Mouse (Mus musculus) brain, embryonic 14.5 days (tissue): Measurements from ENCODE around the gene Morf4l2.
"Not testable (repeated sequence)": the region's sequence is repeated elsewhere in the genome, so short reads cannot be mapped to it uniquely, and the experiment has no call there.

ENCODE experiments used
- CTCF ChIP-seq: fragments of 200-500 bp; IDR thresholded peaks from 2 replicates; pipeline ENCODE4 v1.5.1; 2012; ENCODE audit warnings: inconsistent platforms, mild to moderate bottlenecking, moderate library complexity, borderline replicate concordance; ENCODE audit not compliant: insufficient read depth, insufficient read length; ENCODE audit errors: extremely low read depth
- POLR2A ChIP-seq: fragments of 200-500 bp; IDR thresholded peaks from 2 replicates; pipeline ENCODE4 v1.6.1; 2012; ENCODE audit warnings: mild to moderate bottlenecking, inconsistent platforms, borderline replicate concordance; ENCODE audit not compliant: poor library complexity, insufficient read depth, insufficient read length, severe bottlenecking; ENCODE audit errors: extremely low read depth

- not testable (repeated sequence) for TF ChIP-seq POLR2A, CTCF
These were observed 51.7 kb downstream of the Morf4l2 start for GRCm38 (mm10) chrX:136691606-136692293.
